Mouse (Mus musculus) midbrain, embryonic 10.5 days (tissue): ENCODE measurements at regions not wholly inside any gene's neighbourhood (a gene's known extent, or its start where the extent isn't known, plus 50 kb on each side); places are given as distances from the start of the nearest gene placed in this dataset.
A peak's percentile ranks its signal among the peaks of the same experiment; 100 is the strongest.
"Not testable (repeated sequence)": the region's sequence is repeated elsewhere in the genome, so short reads cannot be mapped to it uniquely, and the experiment has no call there.

ENCODE experiments used
- DNase-seq: peaks from one replicate; pipeline ENCODE4 v3.0.0-alpha.2; 2017; ENCODE audit warnings: low spot score
- H3K27ac ChIP-seq: fragments of 300-500 bp; sonication (generic); replicated peaks from 2 replicates; pipeline ENCODE4 v1.5.1; 2016; ENCODE audit warnings: mild to moderate bottlenecking
- H3K27me3 ChIP-seq: fragments of 300-500 bp; sonication (generic); 2 replicates; pipeline ENCODE4 v1.6.1; 2016; ENCODE audit warnings: low read depth, mild to moderate bottlenecking; ENCODE audit not compliant: poor library complexity, severe bottlenecking
- H3K36me3 ChIP-seq: fragments of 300-500 bp; sonication (generic); 2 replicates; pipeline ENCODE4 v1.6.1; 2016; ENCODE audit warnings: mild to moderate bottlenecking, moderate library complexity
- H3K4me1 ChIP-seq: fragments of 300-500 bp; sonication (generic); 2 replicates; pipeline ENCODE4 v1.6.1; 2016
- H3K4me3 ChIP-seq: fragments of 300-500 bp; sonication (generic); 2 replicates; pipeline ENCODE4 v1.5.1; 2016; ENCODE audit warnings: mild to moderate bottlenecking, moderate library complexity
- H3K9me3 ChIP-seq: fragments of 300-500 bp; sonication (generic); replicated peaks from 2 replicates; pipeline ENCODE4 v1.6.1; 2016; ENCODE audit warnings: mild to moderate bottlenecking
- WGBS: fragments of 180-500 bp; shearing (Covaris S2); methylation state at CpG from one replicate; pipeline ENCODE4 v1.1.7; 2016; 5-methylcytosine and 5-hydroxymethylcytosine counted together

GRCm38 (mm10) chr7:118320307-118320706, 76.8 kb upstream of the Smg1 start:
- Histone ChIP-seq H3K27me3 (no peaks in the 10 kb centered on the region), H3K27ac (no peak overlapping the region), H3K9me3 (no peaks in the 10 kb centered on the region), H3K4me3 (no peak overlapping the region), H3K36me3 (no peaks in the 10 kb centered on the region), H3K4me1 (peaks cover 10% of the 10 kb centered on the region)
- 87% methylated on average over 4 of the region's 4 CpGs for WGBS
- DNase-seq = no peak

- no peak for DNase-seq
- Histone ChIP-seq H3K4me3 (no peak overlapping the region), H3K27me3 (no peaks in the 10 kb centered on the region), H3K4me1 (peaks cover 10% of the 10 kb centered on the region), H3K27ac (no peak overlapping the region), H3K9me3 (no peaks in the 10 kb centered on the region), H3K36me3 (no peaks in the 10 kb centered on the region)
- 69% methylated on average over 12 of the region's 12 CpGs for WGBS
Observed at GRCm38 (mm10) chr7:118318432-118319135, 75.1 kb upstream of the Smg1 start.

- H3K27me3 ChIP-seq, H3K4me1 ChIP-seq, H3K27ac ChIP-seq, H3K4me3 ChIP-seq, DNase-seq, H3K9me3 ChIP-seq, H3K36me3 ChIP-seq: not testable (repeated sequence)
- 80% methylated on average over 10 of the region's 10 CpGs for WGBS
Observed at GRCm38 (mm10) chr7:118314886-118315285, 71.4 kb upstream of the Smg1 start.

- Histone ChIP-seq H3K9me3 (no peaks in the 10 kb centered on the region), H3K36me3 (no peaks in the 10 kb centered on the region), H3K27ac (no peak overlapping the region), H3K4me3 (no peak overlapping the region), H3K4me1 (peaks cover 10% of the 10 kb centered on the region), H3K27me3 (no peaks in the 10 kb centered on the region)
- 87% methylated on average over 8 of the region's 8 CpGs for WGBS
- no peak for DNase-seq
Observed at GRCm38 (mm10) chr7:118314228-118314658, 70.8 kb upstream of the Smg1 start.

- H3K36me3 ChIP-seq = no peaks in the 10 kb centered on the region
- 72% methylated on average over 8 of the region's 8 CpGs for WGBS
- H3K27me3 ChIP-seq = no peaks in the 10 kb centered on the region
- H3K9me3 ChIP-seq = no peaks in the 10 kb centered on the region
- H3K27ac ChIP-seq = no peak overlapping the region
- DNase-seq = no peak
- H3K4me3 ChIP-seq = no peak overlapping the region
- peaks cover 10% of the 10 kb centered on the region for H3K4me1 ChIP-seq
Observed at GRCm38 (mm10) chr7:118313818-118314217, 70.3 kb upstream of the Smg1 start.

GRCm38 (mm10) chr7:118309733-118310132, 66.3 kb upstream of the Smg1 start:
- Histone ChIP-seq H3K4me3 (no peak overlapping the region), H3K36me3 (no peaks in the 10 kb centered on the region), H3K9me3 (no peaks in the 10 kb centered on the region), H3K27ac (no peak overlapping the region), H3K27me3 (no peaks in the 10 kb centered on the region), H3K4me1 (peaks cover 4% of the 10 kb centered on the region; the same call in 1 of the 2 replicates)
- no peak for DNase-seq
- 85% methylated on average over 5 of the region's 5 CpGs for WGBS

- 93% methylated on average over 2 of the region's 2 CpGs for WGBS
- no peak overlapping the region for H3K4me3 ChIP-seq
- no peaks in the 10 kb centered on the region for H3K36me3 ChIP-seq
- no peak for DNase-seq
- no peak overlapping the region for H3K27ac ChIP-seq
- H3K9me3 ChIP-seq = no peaks in the 10 kb centered on the region
- no peaks in the 10 kb centered on the region for H3K27me3 ChIP-seq
- peaks cover 4% of the 10 kb centered on the region; the same call in 1 of the 2 replicates for H3K4me1 ChIP-seq
Observed at GRCm38 (mm10) chr7:118308882-118309281, 65.4 kb upstream of the Smg1 start.

- no peak overlapping the region for H3K4me3 ChIP-seq
- no peaks in the 10 kb centered on the region for H3K9me3 ChIP-seq
- H3K27ac ChIP-seq = no peak overlapping the region
- DNase-seq = peak; percentile 78
- peaks cover 4% of the 10 kb centered on the region; the same call in 1 of the 2 replicates for H3K4me1 ChIP-seq
- WGBS = under 1% methylated on average over 8 of the region's 8 CpGs
- no peaks in the 10 kb centered on the region for H3K27me3 ChIP-seq
- H3K36me3 ChIP-seq = no peaks in the 10 kb centered on the region
Observed at GRCm38 (mm10) chr7:118304812-118305211, 61.3 kb upstream of the Smg1 start.

- H3K9me3 ChIP-seq = no peaks in the 10 kb centered on the region
- H3K27ac ChIP-seq = no peak overlapping the region
- H3K27me3 ChIP-seq = no peaks in the 10 kb centered on the region
- 69% methylated on average over 2 of the region's 2 CpGs for WGBS
- H3K36me3 ChIP-seq = no peaks in the 10 kb centered on the region
- H3K4me3 ChIP-seq = no peak overlapping the region
- no peak for DNase-seq
- H3K4me1 ChIP-seq = peaks cover 4% of the 10 kb centered on the region; the same call in 1 of the 2 replicates
Observed at GRCm38 (mm10) chr7:118304338-118304737, 60.9 kb upstream of the Smg1 start.

- H3K4me3 ChIP-seq = no peak overlapping the region
- no peak for DNase-seq
- H3K27me3 ChIP-seq = no peaks in the 10 kb centered on the region
- H3K27ac ChIP-seq = no peak overlapping the region
- H3K36me3 ChIP-seq = no peaks in the 10 kb centered on the region
- WGBS = 87% methylated on average over 6 of the region's 6 CpGs
- no peaks in the 10 kb centered on the region for H3K9me3 ChIP-seq
- H3K4me1 ChIP-seq = peaks cover 4% of the 10 kb centered on the region; the same call in 1 of the 2 replicates
Observed at GRCm38 (mm10) chr7:118303921-118304320, 60.5 kb upstream of the Smg1 start.

GRCm38 (mm10) chr7:118300678-118301342, 57.3 kb upstream of the Smg1 start:
- DNase-seq = no peak
- Histone ChIP-seq H3K4me3 (no peak overlapping the region), H3K27me3 (no peaks in the 10 kb centered on the region), H3K27ac (no peak overlapping the region), H3K36me3 (no peaks in the 10 kb centered on the region), H3K9me3 (no peaks in the 10 kb centered on the region), H3K4me1 (peaks cover 11% of the 10 kb centered on the region)
- 74% methylated on average over 7 of the region's 7 CpGs for WGBS

- peak; percentile 87 for DNase-seq
- peak overlapping the region; percentile 33 for H3K4me3 ChIP-seq
- H3K4me1 ChIP-seq = peaks cover 7% of the 10 kb centered on the region
- H3K9me3 ChIP-seq = peaks cover 12% of the 10 kb centered on the region
- 2% methylated on average over 13 of the region's 13 CpGs for WGBS
- H3K27me3 ChIP-seq = no peaks in the 10 kb centered on the region
- H3K36me3 ChIP-seq = no peaks in the 10 kb centered on the region
- H3K27ac ChIP-seq = peak overlapping the region; percentile 71
Observed at GRCm38 (mm10) chr7:118297613-118298012, 54.1 kb upstream of the Smg1 start.

GRCm38 (mm10) chr7:118296856-118297518, 53.5 kb upstream of the Smg1 start:
- no peaks in the 10 kb centered on the region for H3K27me3 ChIP-seq
- H3K4me3 ChIP-seq = peak overlapping the region; percentile 33
- DNase-seq = peak; percentile 16
- 63% methylated on average over 14 of the region's 14 CpGs for WGBS
- no peaks in the 10 kb centered on the region for H3K36me3 ChIP-seq
- H3K4me1 ChIP-seq = peaks cover 7% of the 10 kb centered on the region
- H3K9me3 ChIP-seq = peaks cover 12% of the 10 kb centered on the region
- H3K27ac ChIP-seq = peak overlapping the region; percentile 71
